Mouse (Mus musculus) liver, embryonic 12.5 days (tissue): Measurements from ENCODE around the gene Tmem30b. TPM values are rescaled to one million over a fixed set of nuclear protein-coding genes. Genes with fewer than 3 reads are reported as not detected.

Experiments
- ATAC-seq: fragments of 200-750 bp; cut with Nextera tagmentation; 2 replicates; pipeline ENCODE4 v1.8.0; 2017; ENCODE audit warnings: moderate number of reproducible peaks, mild to moderate bottlenecking, moderate library complexity
- H3K27ac ChIP-seq: fragments of 300-500 bp; sonication (generic); 2 replicates; pipeline ENCODE4 v1.5.1; 2016; ENCODE audit warnings: mild to moderate bottlenecking
- H3K27me3 ChIP-seq: fragments of 300-500 bp; sonication (generic); replicated peaks from 2 replicates; pipeline ENCODE4 v1.6.1; 2016; ENCODE audit warnings: mild to moderate bottlenecking, moderate library complexity
- H3K36me3 ChIP-seq: fragments of 300-500 bp; sonication (generic); 2 replicates; pipeline ENCODE4 v1.6.1; 2016; ENCODE audit warnings: mild to moderate bottlenecking, moderate library complexity
- H3K4me1 ChIP-seq: fragments of 300-500 bp; sonication (generic); 2 replicates; pipeline ENCODE4 v1.6.1; 2016
- H3K4me2 ChIP-seq: fragments of 300-500 bp; sonication (generic); 2 replicates; pipeline ENCODE4 v1.6.1; 2016; ENCODE audit warnings: mild to moderate bottlenecking, moderate library complexity
- H3K4me3 ChIP-seq: fragments of 300-500 bp; sonication (generic); 2 replicates; pipeline ENCODE4 v1.5.1; 2016; ENCODE audit warnings: mild to moderate bottlenecking, moderate library complexity
- H3K9ac ChIP-seq: fragments of 300-500 bp; sonication (generic); 2 replicates; pipeline ENCODE4 v1.6.1; 2016; ENCODE audit warnings: mild to moderate bottlenecking, moderate library complexity
- H3K9me3 ChIP-seq: fragments of 300-500 bp; sonication (generic); replicated peaks from 2 replicates; pipeline ENCODE4 v1.6.1; 2016; ENCODE audit warnings: mild to moderate bottlenecking, moderate library complexity
- WGBS: fragments of 180-500 bp; shearing (Covaris S2); methylation state at CpG from one replicate; pipeline ENCODE4 v1.1.7; 2016; ENCODE audit not compliant: insufficient replicate concordance; 5-methylcytosine and 5-hydroxymethylcytosine counted together
- polyA plus RNA-seq: library from polyadenylated mRNA; unstranded; fragments of >200 nt; fragmentation: Nextera tagmentation; extraction: Ambion mirVana; gene quantifications from 2 replicates; pipeline ENCODE4 v1.2.1, GENCODE M21; 2016

The Tmem30b gene
- polyA plus RNA-seq, 1 experiment from 2014 or later: 0.87 TPM

- ATAC-seq: no peak
- no peak overlapping the region for H3K27ac ChIP-seq
- H3K36me3 ChIP-seq: no peaks in the 10 kb centered on the region
- H3K9ac ChIP-seq: no peak overlapping the region
- H3K27me3 ChIP-seq: 0 out of 2 replicates have a peak, but pooled peaks cover 3% of the 10 kb centered on the region
- WGBS: 73% methylated on average over 16 of the region's 16 CpGs
- H3K4me3 ChIP-seq: no peak overlapping the region
- no peaks in the 10 kb centered on the region for H3K4me1 ChIP-seq
- no peak overlapping the region for H3K4me2 ChIP-seq
- H3K9me3 ChIP-seq: no peaks in the 10 kb centered on the region
Measured at GRCm38 (mm10) chr12:73511467-73512047, 34.6 kb downstream of the Tmem30b start.

GRCm38 (mm10) chr12:73507105-73507504, 39.1 kb downstream of the Tmem30b start:
- Histone ChIP-seq H3K27me3 (0 out of 2 replicates have a peak, but pooled peaks cover 3% of the 10 kb centered on the region), H3K9ac (no peak overlapping the region), H3K4me3 (no peak overlapping the region), H3K4me2 (no peak overlapping the region), H3K36me3 (no peaks in the 10 kb centered on the region), H3K27ac (no peak overlapping the region), H3K4me1 (no peaks in the 10 kb centered on the region), H3K9me3 (no peaks in the 10 kb centered on the region)
- no peak for ATAC-seq
- WGBS: 78% methylated on average over 14 of the region's 14 CpGs

GRCm38 (mm10) chr12:73506648-73507047, 39.5 kb downstream of the Tmem30b start:
- 76% methylated on average over 5 of the region's 5 CpGs for WGBS
- no peak overlapping the region for H3K27ac ChIP-seq
- H3K4me3 ChIP-seq: no peak overlapping the region
- H3K4me2 ChIP-seq: no peak overlapping the region
- 0 out of 2 replicates have a peak, but pooled peaks cover 3% of the 10 kb centered on the region for H3K27me3 ChIP-seq
- H3K36me3 ChIP-seq: no peaks in the 10 kb centered on the region
- H3K9me3 ChIP-seq: no peaks in the 10 kb centered on the region
- no peak overlapping the region for H3K9ac ChIP-seq
- H3K4me1 ChIP-seq: no peaks in the 10 kb centered on the region
- no peak for ATAC-seq

- Histone ChIP-seq H3K27me3 (0 out of 2 replicates have a peak, but pooled peaks cover 2% of the 10 kb centered on the region), H3K9me3 (no peaks in the 10 kb centered on the region), H3K9ac (no peak overlapping the region), H3K4me1 (no peaks in the 10 kb centered on the region), H3K4me3 (no peak overlapping the region), H3K27ac (no peak overlapping the region), H3K36me3 (no peaks in the 10 kb centered on the region), H3K4me2 (no peak overlapping the region)
- WGBS: 48% methylated on average over 5 of the region's 5 CpGs
- ATAC-seq: no peak
Measured at GRCm38 (mm10) chr12:73500689-73501326, 45.4 kb downstream of the Tmem30b start.

GRCm38 (mm10) chr12:73495172-73495571, 51.0 kb downstream of the Tmem30b start:
- no peak for ATAC-seq

GRCm38 (mm10) chr12:73493929-73494530, 52.2 kb downstream of the Tmem30b start:
- H3K9me3 ChIP-seq: no peaks in the 10 kb centered on the region
- H3K27me3 ChIP-seq: 0 out of 2 replicates have a peak, but pooled peaks cover 2% of the 10 kb centered on the region
- no peak overlapping the region for H3K27ac ChIP-seq
- no peak for ATAC-seq
- H3K4me2 ChIP-seq: no peak overlapping the region
- H3K4me3 ChIP-seq: no peak overlapping the region
- no peak overlapping the region for H3K9ac ChIP-seq
- whole genome bisulfite sequencing: 65% methylated on average over 16 of the region's 16 CpGs
- H3K4me1 ChIP-seq: no peaks in the 10 kb centered on the region
- H3K36me3 ChIP-seq: no peaks in the 10 kb centered on the region

More at GRCm38 (mm10) chr12:73495172-73495571, 51.0 kb downstream of the Tmem30b start:
- no peak overlapping the region for H3K4me3 ChIP-seq
- H3K27ac ChIP-seq: no peak overlapping the region
- 75% methylated on average over 10 of the region's 10 CpGs for WGBS
- no peak overlapping the region for H3K9ac ChIP-seq
- H3K36me3 ChIP-seq: no peaks in the 10 kb centered on the region
- 0 out of 2 replicates have a peak, but pooled peaks cover 2% of the 10 kb centered on the region for H3K27me3 ChIP-seq
- H3K4me2 ChIP-seq: no peak overlapping the region
- H3K9me3 ChIP-seq: no peaks in the 10 kb centered on the region
- no peaks in the 10 kb centered on the region for H3K4me1 ChIP-seq

Other genes with a start within 250 kb of the Tmem30b start
- 4.8 and 5.0 TPM in 2 replicates for gene Prkch, start 38.4 kb upstream of the Tmem30b start, polyA plus RNA-seq